Mouse (Mus musculus) MEL (cell line): ENCODE measurements at regions not wholly inside any gene's neighbourhood (a gene's known extent, or its start where the extent isn't known, plus 50 kb on each side); places are given as distances from the start of the nearest gene placed in this dataset.

Experiments used
- DNase-seq: peaks from one replicate; pipeline ENCODE4 v3.0.0; 2011; ENCODE audit warnings: low read depth, low spot score
- H3K27ac ChIP-seq: 2 replicates; pipeline ENCODE4 v1.5.1; 2012; ENCODE audit warnings: low read depth, mild to moderate bottlenecking, control low read depth, low read length, moderate library complexity; ENCODE audit not compliant: control insufficient read depth
- H3K27me3 ChIP-seq, 2 experiments: fragments of 150-350 bp in 1 of 2; sonication (generic) in 1 of 2; 2 replicates each; pipeline ENCODE4 v1.6.1; 2012; ENCODE audit warnings: low read length in 2 of 2, mild to moderate bottlenecking in 2 of 2, improper control_type of control experiment in 1 of 2, moderate library complexity in 1 of 2; ENCODE audit not compliant: insufficient read depth in 2 of 2, control insufficient read depth in 1 of 2
- H3K36me3 ChIP-seq, 2 experiments: 2 replicates each; pipeline ENCODE4 v1.6.1; 2012 to 2014; ENCODE audit warnings: low read length in 2 of 2, improper control_type of control experiment in 1 of 2, inconsistent platforms in 1 of 2, mild to moderate bottlenecking in 1 of 2; ENCODE audit not compliant: insufficient read depth in 2 of 2, control insufficient read depth in 1 of 2
- H3K4me1 ChIP-seq, 2 experiments: fragments of 150-350 bp in 1 of 2; sonication (generic) in 1 of 2; 2 replicates each; pipeline ENCODE4 v1.6.1; 2012; ENCODE audit warnings: low read length in 2 of 2, improper control_type of control experiment in 1 of 2, mild to moderate bottlenecking in 1 of 2; ENCODE audit not compliant: insufficient read depth in 2 of 2, control insufficient read depth in 1 of 2
- H3K4me3 ChIP-seq, 2 experiments: fragments of 150-350 bp in 1 of 2; sonication (generic) in 1 of 2; 2 replicates each; pipeline ENCODE4 v1.5.1; 2012; ENCODE audit warnings: low read depth in 2 of 2, low read length in 2 of 2, mild to moderate bottlenecking in 2 of 2, moderate library complexity in 2 of 2, control low read depth in 1 of 2, improper control_type of control experiment in 1 of 2; ENCODE audit not compliant: control insufficient read depth in 1 of 2, insufficient read depth in 1 of 2
- H3K79me2 ChIP-seq: 2 replicates; pipeline ENCODE4 v1.6.1; 2012; ENCODE audit warnings: mild to moderate bottlenecking, low read length, moderate library complexity; ENCODE audit not compliant: control insufficient read depth, poor library complexity, insufficient read depth
- H3K9ac ChIP-seq: 2 replicates; pipeline ENCODE4 v1.6.1; 2012; ENCODE audit warnings: low read depth, mild to moderate bottlenecking, control low read depth, low read length, moderate library complexity; ENCODE audit not compliant: control insufficient read depth, poor library complexity, severe bottlenecking
- H3K9me3 ChIP-seq: fragments of 150-350 bp; sonication (generic); replicated peaks from 2 replicates; pipeline ENCODE4 v1.6.1; 2012; ENCODE audit warnings: mild to moderate bottlenecking, low read length, improper control_type of control experiment, moderate library complexity; ENCODE audit not compliant: insufficient read depth
- CTCF ChIP-seq, 3 experiments: IDR thresholded peaks in 2 of 3; conservative IDR thresholded peaks in 1 of 3; 2 replicates each; pipeline ENCODE4 v1.5.1; 2011 to 2012; ENCODE audit warnings: low read length in 3 of 3, low read depth in 2 of 3, mild to moderate bottlenecking in 2 of 3, improper control_type of control experiment in 1 of 3, inconsistent platforms in 1 of 3, mixed read lengths in 1 of 3, moderate library complexity in 1 of 3; ENCODE audit not compliant: control insufficient read depth in 1 of 3, insufficient read depth in 1 of 3, poor library complexity in 1 of 3, severe bottlenecking in 1 of 3
- ELF1 ChIP-seq: IDR thresholded peaks from 2 replicates; pipeline ENCODE4 v1.6.1; 2014; ENCODE audit warnings: low read depth, mild to moderate bottlenecking, inconsistent platforms, low read length, improper control_type of control experiment, moderate library complexity
- EP300 ChIP-seq, 2 experiments: IDR thresholded peaks; 2 replicates each; pipeline ENCODE4 v1.6.1; 2011; ENCODE audit warnings: improper control_type of control experiment in 2 of 2, low read length in 2 of 2, low read depth in 1 of 2, mild to moderate bottlenecking in 1 of 2
- HCFC1 ChIP-seq: IDR thresholded peaks from 2 replicates; pipeline ENCODE4 v1.6.1; 2012; ENCODE audit warnings: low read depth, mild to moderate bottlenecking, inconsistent platforms, low read length, improper control_type of control experiment, moderate library complexity
- JUND ChIP-seq: IDR thresholded peaks from 2 replicates; pipeline ENCODE4 v1.6.1; 2011; ENCODE audit warnings: low read depth, mild to moderate bottlenecking, improper control_type of control experiment, low read length
- MAFK ChIP-seq: IDR thresholded peaks from 2 replicates; pipeline ENCODE4 v1.6.1; 2011; ENCODE audit warnings: low read depth, mild to moderate bottlenecking, low read length, improper control_type of control experiment, borderline replicate concordance
- MAX ChIP-seq: IDR thresholded peaks from 2 replicates; pipeline ENCODE4 v1.6.1; 2011; ENCODE audit warnings: low read length, improper control_type of control experiment
- MAZ ChIP-seq: IDR thresholded peaks from 2 replicates; pipeline ENCODE4 v1.6.1; 2012; ENCODE audit warnings: low read depth, mild to moderate bottlenecking, inconsistent platforms, low read length, improper control_type of control experiment
- MXI1 ChIP-seq: IDR thresholded peaks from 2 replicates; pipeline ENCODE4 v1.6.1; 2011; ENCODE audit warnings: mild to moderate bottlenecking, low read depth, low read length, improper control_type of control experiment
- MYB ChIP-seq: IDR thresholded peaks from 2 replicates; pipeline ENCODE4 v1.6.1; 2011; ENCODE audit warnings: mild to moderate bottlenecking, low read depth, low read length, improper control_type of control experiment
- NRF1 ChIP-seq: IDR thresholded peaks from 2 replicates; pipeline ENCODE4 v1.6.1; 2014; ENCODE audit warnings: low read depth, mild to moderate bottlenecking, inconsistent platforms, low read length, improper control_type of control experiment, moderate library complexity; ENCODE audit not compliant: poor library complexity, insufficient read depth, severe bottlenecking
- POLR2A ChIP-seq, 2 experiments: IDR thresholded peaks; 2 replicates each; pipeline ENCODE4 v1.6.1; 2011 to 2012; ENCODE audit warnings: low read length in 2 of 2, mild to moderate bottlenecking in 2 of 2, control low read depth in 1 of 2, improper control_type of control experiment in 1 of 2, low read depth in 1 of 2, moderate library complexity in 1 of 2; ENCODE audit not compliant: control insufficient read depth in 1 of 2, insufficient read depth in 1 of 2, poor library complexity in 1 of 2
- POLR2AphosphoS2 ChIP-seq: IDR thresholded peaks from 2 replicates; pipeline ENCODE4 v1.6.1; 2011; ENCODE audit warnings: low read length, improper control_type of control experiment
- POLR2AphosphoS5 ChIP-seq: IDR thresholded peaks from 2 replicates; pipeline ENCODE4 v1.6.1; 2012; ENCODE audit warnings: low read depth, borderline replicate concordance, mild to moderate bottlenecking, inconsistent platforms, low read length, moderate library complexity, mixed read lengths
- RAD21 ChIP-seq: IDR thresholded peaks from 2 replicates; pipeline ENCODE4 v1.6.1; 2011; ENCODE audit warnings: mild to moderate bottlenecking, low read depth, low read length, improper control_type of control experiment
- SIN3A ChIP-seq: IDR thresholded peaks from 2 replicates; pipeline ENCODE4 v1.6.1; 2012; ENCODE audit warnings: low read length, improper control_type of control experiment, inconsistent platforms
- TAL1 ChIP-seq: IDR thresholded peaks from 2 replicates; pipeline ENCODE4 v1.6.1; 2012; ENCODE audit warnings: mild to moderate bottlenecking, inconsistent platforms, low read length, moderate library complexity, mixed read lengths
- TBP ChIP-seq: IDR thresholded peaks from 2 replicates; pipeline ENCODE4 v1.8.0; 2011; ENCODE audit warnings: low read depth, low read length, improper control_type of control experiment
- TCF12 ChIP-seq: IDR thresholded peaks from 2 replicates; pipeline ENCODE4 v1.6.1; 2014; ENCODE audit warnings: low read depth, mild to moderate bottlenecking, inconsistent platforms, low read length, improper control_type of control experiment, moderate library complexity
- USF1 ChIP-seq: IDR thresholded peaks from 2 replicates; pipeline ENCODE4 v1.6.1; 2014; ENCODE audit warnings: low read depth, mild to moderate bottlenecking, inconsistent platforms, low read length, improper control_type of control experiment, moderate library complexity
- USF2 ChIP-seq, 2 experiments: IDR thresholded peaks; 2 replicates each; pipeline ENCODE4 v1.6.1; 2011 to 2012; ENCODE audit warnings: improper control_type of control experiment in 2 of 2, low read length in 2 of 2, borderline replicate concordance in 1 of 2, inconsistent platforms in 1 of 2, low read depth in 1 of 2, mild to moderate bottlenecking in 1 of 2; ENCODE audit not compliant: insufficient read depth in 1 of 2
- ZKSCAN1 ChIP-seq: IDR thresholded peaks from 2 replicates; pipeline ENCODE4 v1.6.1; 2012; ENCODE audit warnings: low read depth, mild to moderate bottlenecking, inconsistent platforms, low read length, improper control_type of control experiment, moderate library complexity
- ZMIZ1 ChIP-seq: IDR thresholded peaks from 2 replicates; pipeline ENCODE4 v1.6.1; 2012; ENCODE audit warnings: low read depth, mild to moderate bottlenecking, inconsistent platforms, low read length, improper control_type of control experiment, moderate library complexity

GRCm38 (mm10) chr10:112795473-112795872 is 133.3 kb downstream of the Atxn7l3b start:
- Histone ChIP-seq H3K4me1 (no peaks in the 10 kb centered on the region), H3K36me3 (no peaks in the 10 kb centered on the region), H3K27me3 (no peaks in the 10 kb centered on the region), H3K27ac (no peak overlapping the region), H3K79me2 (no peaks in the 10 kb centered on the region), H3K9ac (no peak overlapping the region), H3K9me3 (no peaks in the 10 kb centered on the region), H3K4me3 (no peak overlapping the region)
- TF ChIP-seq ZMIZ1 (no peak), EP300 (IDR thresholded peaks at IDR 0.05; ENCODE audit: low read depth in 1 of 2, low read length in 2 of 2) (no peak), HCFC1 (no peak), RAD21 (no peak), ELF1 (no peak), ZKSCAN1 (no peak), POLR2A (IDR thresholded peaks at IDR 0.05; ENCODE audit: control insufficient read depth in 1 of 2, insufficient read depth in 1 of 2, low read depth in 1 of 2, low read length in 2 of 2, poor library complexity in 1 of 2) (no peak), MAZ (no peak)
- DNase-seq: no peak

GRCm38 (mm10) chr10:112788236-112788635 is 140.6 kb downstream of the Atxn7l3b start:
- no peak for DNase-seq
- Histone ChIP-seq H3K9me3 (no peaks in the 10 kb centered on the region), H3K27ac (no peak overlapping the region), H3K9ac (no peak overlapping the region)
- TF ChIP-seq ELF1 (no peak), NRF1 (no peak), TAL1 (no peak), MAFK (no peak), JUND (no peak), MAZ (no peak), USF1 (no peak), POLR2AphosphoS2 (no peak), MXI1 (no peak), ZKSCAN1 (no peak), MYB (no peak), ZMIZ1 (no peak), SIN3A (no peak), HCFC1 (no peak), USF2 (IDR thresholded peaks at IDR 0.05; ENCODE audit: borderline replicate concordance in 1 of 2, insufficient read depth in 1 of 2, low read depth in 1 of 2, low read length in 2 of 2) (no peak), TBP (no peak), CTCF (IDR thresholded peaks at IDR 0.05 in 2 of 3, conservative IDR thresholded peaks at IDR 0.05 in 1 of 3; ENCODE audit: control insufficient read depth in 1 of 3, insufficient read depth in 1 of 3, low read depth in 2 of 3, low read length in 3 of 3, poor library complexity in 1 of 3, severe bottlenecking in 1 of 3) (no peak), TCF12 (no peak), MAX (no peak), POLR2AphosphoS5 (no peak)
- TF ChIP-seq, all 39 proteins: peak for 0
- Histone ChIP-seq H3K4me3 (no peak overlapping the region), H3K4me1 (no peaks in the 10 kb centered on the region), H3K79me2 (no peaks in the 10 kb centered on the region), H3K27me3 (no peaks in the 10 kb centered on the region), H3K36me3 (no peaks in the 10 kb centered on the region)
